Mouse (Mus musculus): ENCODE results near the gene Tbc1d10b.
"Not testable (repeated sequence)": the region's sequence is repeated elsewhere in the genome, so short reads cannot be mapped to it uniquely, and the experiment has no call there.

Tbc1d10b gene

DNA sequence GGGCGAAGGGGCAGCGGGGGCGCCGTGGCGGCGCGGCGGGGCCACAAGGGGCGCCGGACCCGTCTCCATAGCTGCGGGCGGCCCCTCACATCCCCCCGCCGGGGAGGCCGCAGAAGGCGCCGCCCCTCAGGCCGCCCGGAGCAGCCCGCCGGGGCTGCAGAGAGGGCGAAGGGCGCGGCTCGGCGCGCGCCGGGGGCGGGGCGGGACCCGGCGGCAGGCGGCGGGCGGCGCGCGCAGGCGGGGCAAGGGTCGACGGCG, at the start of gene Tbc1d10b:
Tbc1d10b (minus strand) TSS at position 174 of the 258 bp plus-strand sequence.
- DNase-seq, result no peak

DNA sequence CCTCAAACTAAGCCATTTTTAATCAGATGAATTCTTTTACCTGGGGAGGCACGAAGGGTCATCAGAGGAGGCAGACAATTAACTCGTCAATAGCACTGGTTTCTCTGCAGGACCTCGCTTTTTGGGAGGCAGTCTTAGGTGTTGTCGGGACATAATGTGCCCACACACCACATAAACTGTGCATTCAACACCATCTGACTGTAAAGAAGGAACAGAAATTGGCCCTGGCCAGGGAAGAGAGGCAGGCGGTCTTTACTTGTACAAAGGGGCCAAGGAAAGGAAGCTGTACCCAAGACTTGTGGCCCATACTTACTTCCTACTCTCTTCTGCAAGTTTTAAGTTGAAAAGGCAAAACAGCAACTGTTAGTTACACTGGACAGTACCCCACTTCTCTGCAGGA, 48.2 kb upstream of the Tbc1d10b start:
- no peak for DNase-seq

GRCm38 (mm10) chr7:127255965-127256364, 47.7 kb upstream of the Tbc1d10b start:
- no peak for DNase-seq

DNA sequence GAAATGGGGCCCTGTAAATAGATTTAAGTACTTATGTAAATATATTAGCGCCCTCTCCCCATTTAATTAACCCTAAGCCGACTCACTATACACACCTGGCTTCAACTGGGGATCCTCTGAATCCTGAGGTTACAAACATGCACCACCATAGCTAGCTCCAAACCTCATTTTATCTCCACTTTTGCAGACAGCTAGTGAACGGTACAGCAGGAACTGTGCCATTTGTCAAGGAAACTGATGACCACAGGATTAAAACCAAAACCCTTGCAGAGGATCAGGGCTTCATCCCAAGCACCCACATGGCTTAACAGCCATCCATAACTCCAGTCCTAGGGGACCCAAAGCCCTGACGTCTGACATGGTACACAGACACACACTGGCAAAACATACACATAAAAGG, 46.7 kb upstream of the Tbc1d10b start:
- no peak for DNase-seq

DNA sequence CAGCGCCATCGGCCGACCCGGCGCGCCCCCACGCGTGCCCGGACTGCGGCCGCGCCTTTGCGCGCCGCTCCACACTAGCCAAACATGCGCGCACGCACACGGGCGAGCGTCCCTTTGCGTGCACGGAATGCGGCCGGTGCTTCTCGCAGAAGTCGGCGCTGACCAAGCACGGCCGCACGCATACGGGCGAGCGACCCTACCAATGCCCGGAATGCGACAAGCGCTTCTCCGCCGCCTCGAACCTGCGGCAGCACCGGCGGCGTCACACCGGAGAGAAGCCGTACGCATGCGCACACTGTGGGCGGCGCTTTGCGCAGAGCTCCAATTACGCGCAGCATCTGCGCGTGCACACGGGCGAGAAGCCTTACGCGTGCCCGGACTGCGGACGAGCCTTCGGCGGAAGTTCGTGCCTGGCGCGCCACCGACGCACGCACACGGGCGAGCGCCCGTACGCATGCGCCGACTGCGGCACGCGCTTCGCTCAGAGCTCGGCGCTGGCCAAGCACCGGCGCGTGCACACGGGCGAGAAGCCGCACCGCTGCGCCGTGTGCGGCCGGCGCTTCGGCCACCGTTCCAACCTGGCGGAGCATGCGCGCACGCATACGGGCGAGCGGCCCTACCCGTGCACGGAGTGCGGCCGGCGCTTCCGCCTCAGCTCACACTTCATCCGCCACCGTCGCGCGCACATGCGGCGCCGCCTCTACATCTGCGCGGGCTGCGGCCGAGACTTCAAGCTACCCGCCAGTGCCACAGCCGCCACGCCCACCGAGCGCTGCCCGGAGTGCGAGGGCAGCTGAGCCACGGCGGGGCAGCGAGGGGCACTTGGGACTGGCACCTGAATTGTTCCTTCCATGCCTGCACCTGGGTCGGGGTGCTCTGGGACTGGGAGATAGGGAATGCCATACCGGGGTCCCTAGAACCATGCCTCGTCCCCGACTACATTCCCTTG, 45.8 kb upstream of the Tbc1d10b start:
- peak; percentile 98 for DNase-seq

- no peak for DNase-seq
Observed at GRCm38 (mm10) chr7:127253341-127253740, 45.1 kb upstream of the Tbc1d10b start.

DNA sequence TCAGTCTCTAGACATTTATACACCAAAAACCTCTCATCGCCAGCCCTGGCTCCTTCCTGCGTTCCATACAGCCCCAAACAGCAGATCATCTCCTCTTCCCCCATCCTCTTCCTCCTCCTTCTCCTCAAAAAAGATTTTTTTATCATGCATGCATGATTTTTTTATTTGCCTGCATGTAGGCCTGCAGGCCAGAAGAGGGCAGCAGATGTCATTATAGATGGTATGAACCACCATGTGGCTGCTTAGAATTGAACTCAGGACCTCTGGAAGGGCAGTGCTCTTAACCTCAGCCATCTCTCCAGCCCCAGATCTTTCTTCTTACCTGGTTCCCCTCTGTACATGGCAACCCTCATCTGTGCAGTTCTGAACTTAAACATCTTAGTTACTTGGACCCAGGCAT, 44.1 kb upstream of the Tbc1d10b start:
- peak; percentile 42 for DNase-seq

GRCm38 (mm10) chr7:127250511-127250910, 42.2 kb upstream of the Tbc1d10b start:
- not testable (repeated sequence) for DNase-seq

GRCm38 (mm10) chr7:127244658-127245510, 36.6 kb upstream of the Tbc1d10b start:
- DNase-seq, result peak; percentile 25

DNA sequence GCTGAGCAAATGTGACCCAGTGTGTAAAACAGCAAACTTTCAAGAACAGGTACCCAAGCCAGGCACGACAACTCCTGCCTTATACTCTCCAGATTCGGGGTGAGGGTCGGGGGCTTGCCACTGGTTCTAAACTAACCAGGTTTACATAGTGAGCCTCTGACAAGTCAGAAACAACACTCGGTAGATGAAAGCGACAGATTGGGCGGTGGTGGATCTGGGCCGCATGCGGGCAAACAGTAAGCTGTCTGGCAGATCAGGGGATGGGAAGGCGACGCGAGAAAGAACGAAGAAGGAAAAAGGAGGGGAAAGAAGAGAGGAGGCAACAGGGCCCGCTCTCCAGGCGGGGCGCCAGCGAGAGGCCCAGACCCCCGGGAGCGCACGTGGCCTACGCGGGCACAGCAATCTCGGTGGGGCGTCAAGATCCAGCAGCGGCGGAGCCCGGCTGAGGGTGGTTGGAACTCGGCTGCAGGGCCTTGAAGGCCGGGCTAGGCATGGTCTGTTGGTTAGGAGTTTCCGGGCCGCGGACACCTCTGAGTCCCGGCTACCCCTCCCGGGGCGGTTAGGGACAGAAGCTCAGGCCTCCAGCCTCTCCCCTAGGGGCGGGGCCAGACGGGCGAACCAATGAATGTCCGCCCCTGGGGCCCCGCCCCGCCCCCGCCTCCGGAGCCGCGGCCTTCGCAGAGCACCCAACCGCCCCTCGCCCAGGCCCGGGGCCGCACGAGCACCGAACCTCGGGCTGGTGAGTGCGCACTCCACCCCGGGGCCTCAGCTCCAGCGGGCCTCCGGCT, 35.8 kb upstream of the Tbc1d10b start, which contains the start of gene Zfp771:
Zfp771 (plus strand) TSS at position 405 of the 788 bp plus-strand sequence.
- DNase-seq, result peak; percentile 96

- no peak for DNase-seq
Observed at GRCm38 (mm10) chr7:127243361-127243867, 35.1 kb upstream of the Tbc1d10b start.

DNA sequence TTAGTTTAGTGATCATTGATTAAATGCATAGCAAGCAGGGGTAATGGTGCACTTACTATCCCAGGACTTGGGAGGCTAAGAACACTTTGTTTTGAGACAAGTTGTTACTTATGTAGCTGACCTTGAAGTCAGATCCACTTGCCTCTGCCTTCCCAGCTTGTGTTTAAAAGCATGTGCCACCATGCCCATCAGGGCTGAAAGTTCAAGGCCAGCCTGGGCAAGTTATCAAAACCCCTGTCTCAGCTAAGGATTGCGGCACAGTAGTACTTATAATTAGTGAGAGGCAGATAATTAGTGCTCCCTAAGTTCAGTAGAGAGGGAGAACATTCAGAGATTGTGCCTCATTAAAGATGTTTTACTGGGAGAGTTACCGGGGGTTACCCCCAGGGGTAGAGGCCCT, 26.5 kb upstream of the Tbc1d10b start:
- no peak for DNase-seq

DNA sequence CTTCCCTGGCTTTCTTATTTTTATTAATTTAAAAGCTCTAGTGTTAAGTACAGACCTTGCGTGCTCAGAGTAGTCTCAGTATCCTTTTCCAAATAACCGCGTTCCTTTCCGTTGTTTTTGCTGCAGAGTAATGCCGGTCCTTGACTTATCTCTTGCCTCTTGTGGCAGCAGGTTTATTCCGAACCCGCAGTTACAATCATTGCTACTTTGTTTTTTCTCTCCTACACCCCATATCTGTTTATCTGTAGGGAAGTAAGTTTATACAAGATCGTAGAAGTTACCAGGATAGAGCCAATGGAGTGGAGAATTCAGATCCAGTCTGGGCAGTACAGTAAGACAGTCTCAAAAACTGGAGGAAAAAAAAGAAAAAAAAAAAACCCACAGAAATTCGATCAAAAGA, 25.5 kb upstream of the Tbc1d10b start:
- no peak for DNase-seq

DNA sequence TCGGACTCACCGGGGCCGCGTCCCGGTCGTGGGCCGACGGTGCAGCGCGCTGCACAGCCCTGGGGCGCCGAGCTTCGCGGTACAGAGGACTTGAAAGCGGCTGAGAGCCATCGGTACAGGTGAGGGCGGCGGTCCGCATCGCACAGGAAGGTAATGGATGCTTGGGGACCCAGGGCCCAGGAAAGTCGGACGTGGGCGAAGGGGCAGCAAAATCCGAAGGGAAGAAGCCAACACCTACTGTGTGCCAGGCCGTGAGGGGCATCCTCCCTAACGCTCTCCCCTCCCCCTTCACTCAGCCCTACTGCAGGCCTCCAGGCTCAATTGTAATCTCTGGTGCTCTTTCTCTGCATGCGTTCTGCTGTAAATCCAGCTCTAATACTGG, 25.1 kb upstream of the Tbc1d10b start:
- DNase-seq, result no peak

- DNase-seq, result peak; percentile 96
Observed at GRCm38 (mm10) chr7:127232622-127233367, 24.5 kb upstream of the Tbc1d10b start, which contains the start of the genes Zfp553 and Sept1. TSS of gene Zfp553 (plus strand) at chr7:127233061. TSS of gene Sept1 (minus strand) at chr7:127233130.

DNA sequence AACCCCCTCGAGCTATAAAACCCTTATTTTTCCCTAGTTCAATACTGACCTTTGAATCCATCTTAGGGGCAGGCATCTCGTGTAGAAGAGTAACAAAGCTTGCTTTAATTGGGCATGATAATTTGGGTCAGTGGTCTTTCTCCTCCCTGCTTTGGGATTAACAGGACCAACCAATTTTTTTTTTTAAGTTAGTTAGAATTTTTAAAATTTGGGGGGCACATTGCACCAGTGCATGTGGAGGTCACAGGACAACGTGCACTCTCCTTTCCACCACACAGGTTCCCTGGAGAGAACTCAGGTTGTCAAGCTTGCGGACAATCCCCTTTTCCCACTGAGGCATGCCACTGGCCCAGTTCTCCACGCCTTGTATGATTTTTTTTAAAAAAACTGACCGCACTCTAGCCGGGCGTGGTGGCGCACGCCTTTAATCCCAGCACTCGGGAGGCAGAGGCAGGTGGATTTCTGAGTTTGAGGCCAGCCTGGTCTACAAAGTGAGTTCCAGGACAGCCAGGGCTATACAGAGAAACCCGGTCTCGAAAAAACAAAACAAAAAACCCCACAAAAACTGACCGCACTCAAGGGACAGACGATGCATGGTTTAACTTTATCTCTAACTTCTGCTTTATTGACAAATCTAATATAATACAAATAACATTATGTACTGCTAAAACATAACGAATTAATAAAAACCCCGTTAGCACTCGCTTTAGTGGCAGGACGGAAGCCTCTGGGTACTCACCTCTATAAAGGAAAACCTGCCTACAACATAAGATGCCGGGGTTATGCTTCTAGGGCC, 23.8 kb upstream of the Tbc1d10b start:
- no peak for DNase-seq

GRCm38 (mm10) chr7:127231376-127231775, 23.1 kb upstream of the Tbc1d10b start:
- DNase-seq, result no peak

- peak; percentile 86 for DNase-seq
Observed at GRCm38 (mm10) chr7:127228615-127229303, 20.5 kb upstream of the Tbc1d10b start.

DNA sequence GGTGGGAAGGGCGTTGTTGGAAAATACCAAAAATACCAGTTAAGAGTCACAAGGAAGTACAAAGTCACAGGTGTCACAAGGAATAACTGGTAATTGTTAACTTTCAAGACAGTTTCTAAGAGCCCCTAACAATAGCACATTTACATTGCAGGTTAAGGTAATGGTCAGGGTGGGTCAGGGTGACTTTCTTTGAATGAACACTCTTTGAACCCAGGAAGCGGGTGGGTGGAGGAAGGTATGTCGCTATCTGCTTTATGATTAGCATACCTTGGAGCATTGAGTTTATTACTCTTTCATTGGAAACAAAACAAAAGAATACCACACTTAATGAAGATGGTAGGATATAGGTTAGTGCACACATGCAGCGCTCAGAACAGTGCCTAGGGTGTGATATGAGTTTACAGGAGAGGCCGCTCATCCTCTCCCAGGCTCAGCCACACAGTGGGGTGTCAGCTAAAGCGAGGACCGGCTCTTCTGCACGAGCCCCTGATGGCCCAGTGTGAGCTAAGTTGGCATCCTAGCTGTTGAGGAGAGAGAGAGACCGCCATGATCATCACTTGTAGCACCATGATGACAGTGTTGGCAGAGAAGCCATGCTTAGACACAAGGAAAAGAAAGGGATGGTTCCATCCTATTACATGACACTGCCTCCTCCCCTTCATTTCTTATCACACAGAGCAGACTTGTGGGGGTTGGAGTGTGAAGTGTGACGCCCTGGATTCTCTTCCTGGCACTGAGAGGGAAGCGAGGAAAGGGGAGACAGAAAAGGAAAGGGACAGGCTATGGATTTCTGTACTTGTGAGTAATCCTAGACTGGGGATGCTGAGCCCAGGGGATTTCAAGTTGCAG, 17.1 kb upstream of the Tbc1d10b start:
- DNase-seq, result no peak
